Mouse (Mus musculus): ENCODE results near the gene Gm20503. TPM values are rescaled to one million over a fixed set of nuclear protein-coding genes. Genes with fewer than 3 reads are reported as not detected.

The Gm20503 gene
- polyA plus RNA-seq (2015; fragmentation: Nextera tagmentation; extraction: Ambion mirVana): 7.5 and 8.5 TPM in 2 replicates

GRCm38 (mm10) chr4:59002948-59003805 is at the start of gene Gm20503:
Gene Gm20503 (plus strand): TSS chr4:59003210.
- Histone ChIP-seq H3K4me3 (replicated peaks) (peak within 1 kb of the TSS; percentile 92), H3K27ac (replicated peaks) (peak within 1 kb of the TSS; percentile 89), H3K27me3 (no peaks in the 10 kb centered on the region), H3K36me3 (replicated peaks) (no peaks in the 10 kb centered on the region), H3K9me3 (replicated peaks) (no peaks in the 10 kb centered on the region), H3K4me1 (replicated peaks) (peaks cover 54% of the 10 kb centered on the region), H3K9ac (peak within 1 kb of the TSS; percentile 87), H3K4me2 (peak within 1 kb of the TSS; percentile 98)
- peak; percentile 98 for ATAC-seq (ENCODE audit: insufficient read depth)
- under 1% methylated on average over 89 of the region's 89 CpGs for WGBS (ENCODE audit: insufficient replicate concordance)

- no peaks in the 10 kb centered on the region for H3K36me3 ChIP-seq (replicated peaks)
- H3K4me2 ChIP-seq: no peak overlapping the region
- peaks cover 3% of the 10 kb centered on the region; the same call in 1 of the 2 replicates for H3K27me3 ChIP-seq
- H3K9ac ChIP-seq: no peak overlapping the region
- ATAC-seq (ENCODE audit: insufficient read depth): no peak
- no peak overlapping the region for H3K27ac ChIP-seq (replicated peaks)
- H3K4me3 ChIP-seq (replicated peaks): no peak overlapping the region
- WGBS (ENCODE audit: insufficient replicate concordance): 67% methylated on average over 15 of the region's 15 CpGs
- no peaks in the 10 kb centered on the region for H3K9me3 ChIP-seq (replicated peaks)
- no peaks in the 10 kb centered on the region for H3K4me1 ChIP-seq (replicated peaks)
Measured at GRCm38 (mm10) chr4:58961719-58962118, 41.3 kb upstream of the Gm20503 start.

- WGBS (ENCODE audit: insufficient replicate concordance): 74% methylated on average over 4 of the region's 4 CpGs
- Histone ChIP-seq H3K4me1 (replicated peaks) (no peaks in the 10 kb centered on the region), H3K27ac (replicated peaks) (no peak overlapping the region), H3K9me3 (replicated peaks) (no peaks in the 10 kb centered on the region), H3K4me2 (no peak overlapping the region), H3K9ac (no peak overlapping the region), H3K4me3 (replicated peaks) (no peak overlapping the region), H3K27me3 (0 out of 2 replicates have a peak, but pooled peaks cover 3% of the 10 kb centered on the region), H3K36me3 (replicated peaks) (no peaks in the 10 kb centered on the region)
- no peak for ATAC-seq (ENCODE audit: insufficient read depth)
Measured at GRCm38 (mm10) chr4:58963271-58963670, 39.7 kb upstream of the Gm20503 start.

GRCm38 (mm10) chr4:58965136-58965535 is 37.9 kb upstream of the Gm20503 start:
- H3K4me3 ChIP-seq (replicated peaks): no peak overlapping the region
- H3K36me3 ChIP-seq (replicated peaks): no peaks in the 10 kb centered on the region
- no peak overlapping the region for H3K9ac ChIP-seq
- 65% methylated on average over 1 of the region's 1 CpGs for WGBS (ENCODE audit: insufficient replicate concordance)
- no peak for ATAC-seq (ENCODE audit: insufficient read depth)
- H3K4me2 ChIP-seq: no peak overlapping the region
- H3K9me3 ChIP-seq (replicated peaks): no peaks in the 10 kb centered on the region
- peaks cover 3% of the 10 kb centered on the region for H3K4me1 ChIP-seq (replicated peaks)
- no peak overlapping the region for H3K27ac ChIP-seq (replicated peaks)
- H3K27me3 ChIP-seq: 0 out of 2 replicates have a peak, but pooled peaks cover 3% of the 10 kb centered on the region

GRCm38 (mm10) chr4:58970678-58971077 is 32.3 kb upstream of the Gm20503 start:
- H3K27ac ChIP-seq (replicated peaks): 0 out of 2 replicates have a peak overlapping the region, but pooled peaks have one; percentile 25
- no peaks in the 10 kb centered on the region for H3K9me3 ChIP-seq (replicated peaks)
- peaks cover 21% of the 10 kb centered on the region for H3K4me1 ChIP-seq (replicated peaks)
- ATAC-seq (ENCODE audit: insufficient read depth): peak; percentile 90
- WGBS (ENCODE audit: insufficient replicate concordance): 41% methylated on average over 4 of the region's 4 CpGs
- H3K27me3 ChIP-seq: no peaks in the 10 kb centered on the region
- H3K4me2 ChIP-seq: peak overlapping the region; percentile 36
- no peak overlapping the region for H3K9ac ChIP-seq
- H3K36me3 ChIP-seq (replicated peaks): no peaks in the 10 kb centered on the region
- H3K4me3 ChIP-seq (replicated peaks): no peak overlapping the region

- Histone ChIP-seq H3K9me3 (replicated peaks) (no peaks in the 10 kb centered on the region), H3K36me3 (replicated peaks) (no peaks in the 10 kb centered on the region), H3K4me2 (no peak overlapping the region), H3K9ac (no peak overlapping the region), H3K4me1 (replicated peaks) (peaks cover 12% of the 10 kb centered on the region), H3K4me3 (replicated peaks) (no peak overlapping the region), H3K27me3 (no peaks in the 10 kb centered on the region), H3K27ac (replicated peaks) (no peak overlapping the region)
- no peak for ATAC-seq (ENCODE audit: insufficient read depth)
- 71% methylated on average over 5 of the region's 5 CpGs for WGBS (ENCODE audit: insufficient replicate concordance)
Measured at GRCm38 (mm10) chr4:58975711-58976110, 27.3 kb upstream of the Gm20503 start.

- Histone ChIP-seq H3K4me1 (replicated peaks) (peaks cover 16% of the 10 kb centered on the region), H3K27me3 (no peaks in the 10 kb centered on the region), H3K4me2 (no peak overlapping the region), H3K9me3 (replicated peaks) (no peaks in the 10 kb centered on the region), H3K9ac (no peak overlapping the region), H3K27ac (replicated peaks) (no peak overlapping the region), H3K36me3 (replicated peaks) (no peaks in the 10 kb centered on the region), H3K4me3 (replicated peaks) (no peak overlapping the region)
- 73% methylated on average over 6 of the region's 6 CpGs for WGBS (ENCODE audit: insufficient replicate concordance)
- no peak for ATAC-seq (ENCODE audit: insufficient read depth)
Measured at GRCm38 (mm10) chr4:58981421-58981820, 21.6 kb upstream of the Gm20503 start.

GRCm38 (mm10) chr4:58982806-58983205 is 20.2 kb upstream of the Gm20503 start:
- 73% methylated on average over 8 of the region's 8 CpGs for WGBS (ENCODE audit: insufficient replicate concordance)
- H3K4me1 ChIP-seq (replicated peaks): peaks cover 30% of the 10 kb centered on the region
- no peak for ATAC-seq (ENCODE audit: insufficient read depth)

GRCm38 (mm10) chr4:58985157-58985648 is 17.8 kb upstream of the Gm20503 start:
- Histone ChIP-seq H3K36me3 (replicated peaks) (no peaks in the 10 kb centered on the region), H3K4me3 (replicated peaks) (no peak overlapping the region), H3K9me3 (replicated peaks) (no peaks in the 10 kb centered on the region), H3K9ac (no peak overlapping the region), H3K4me1 (replicated peaks) (peaks cover 45% of the 10 kb centered on the region), H3K27ac (replicated peaks) (no peak overlapping the region; the same call in 1 of the 2 replicates), H3K27me3 (no peaks in the 10 kb centered on the region), H3K4me2 (peak overlapping the region; percentile 34)
- WGBS (ENCODE audit: insufficient replicate concordance): 7% methylated on average over 7 of the region's 7 CpGs
- ATAC-seq (ENCODE audit: insufficient read depth): peak; percentile 36; the same call in 1 of the 2 replicates

More at GRCm38 (mm10) chr4:58982806-58983205, 20.2 kb upstream of the Gm20503 start:
- Histone ChIP-seq H3K4me3 (replicated peaks) (no peak overlapping the region), H3K27ac (replicated peaks) (no peak overlapping the region), H3K36me3 (replicated peaks) (no peaks in the 10 kb centered on the region), H3K27me3 (no peaks in the 10 kb centered on the region), H3K4me2 (no peak overlapping the region), H3K9me3 (replicated peaks) (no peaks in the 10 kb centered on the region), H3K9ac (no peak overlapping the region)

GRCm38 (mm10) chr4:58986540-58987190 is 16.3 kb upstream of the Gm20503 start, which contains the start of gene Ptgr1:
Gene Ptgr1 (minus strand): TSS chr4:58987119.
- H3K4me1 ChIP-seq (replicated peaks): peaks cover 59% of the 10 kb centered on the region
- H3K27ac ChIP-seq (replicated peaks): peak within 1 kb of the TSS; percentile 10; the same call in 1 of the 2 replicates

More at GRCm38 (mm10) chr4:58986540-58987190, 16.3 kb upstream of the Gm20503 start, which contains the start of gene Ptgr1:
- WGBS (ENCODE audit: insufficient replicate concordance): 2% methylated on average over 28 of the region's 28 CpGs
- Histone ChIP-seq H3K36me3 (replicated peaks) (no peaks in the 10 kb centered on the region), H3K4me2 (peak within 1 kb of the TSS; percentile 86), H3K9ac (peak within 1 kb of the TSS; percentile 60), H3K9me3 (replicated peaks) (no peaks in the 10 kb centered on the region), H3K27me3 (no peaks in the 10 kb centered on the region), H3K4me3 (replicated peaks) (peak within 1 kb of the TSS; percentile 67)
- peak; percentile 67 for ATAC-seq (ENCODE audit: insufficient read depth)

Measured in liver, embryonic 15.5 days (tissue).